Mouse (Mus musculus): ENCODE data around the gene Atp10a.
"Not testable (repeated sequence)": the region's sequence is repeated elsewhere in the genome, so short reads cannot be mapped to it uniquely, and the experiment has no call there.

Atp10a gene

DNA sequence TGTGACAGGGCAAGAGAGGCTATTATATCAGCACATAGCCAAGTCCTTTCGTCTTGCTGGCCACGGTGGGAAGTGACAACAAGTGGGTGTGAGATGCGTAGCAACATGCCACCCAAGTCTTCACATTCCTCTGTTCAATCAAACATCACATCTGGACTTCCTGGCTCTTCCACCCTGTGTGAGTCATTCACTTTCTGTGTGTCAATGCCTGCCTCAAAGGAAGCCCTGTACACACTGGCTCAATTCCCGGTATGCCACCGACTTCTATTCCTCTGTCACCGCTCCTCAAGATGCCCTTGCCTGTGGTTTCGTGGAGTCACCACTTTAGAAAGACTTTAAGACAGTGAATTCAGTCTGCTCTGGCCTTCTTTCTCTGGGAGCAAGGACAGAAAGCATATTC, 144.9 kb downstream of the Atp10a start:
- DNase-seq = peak; percentile 6

DNA sequence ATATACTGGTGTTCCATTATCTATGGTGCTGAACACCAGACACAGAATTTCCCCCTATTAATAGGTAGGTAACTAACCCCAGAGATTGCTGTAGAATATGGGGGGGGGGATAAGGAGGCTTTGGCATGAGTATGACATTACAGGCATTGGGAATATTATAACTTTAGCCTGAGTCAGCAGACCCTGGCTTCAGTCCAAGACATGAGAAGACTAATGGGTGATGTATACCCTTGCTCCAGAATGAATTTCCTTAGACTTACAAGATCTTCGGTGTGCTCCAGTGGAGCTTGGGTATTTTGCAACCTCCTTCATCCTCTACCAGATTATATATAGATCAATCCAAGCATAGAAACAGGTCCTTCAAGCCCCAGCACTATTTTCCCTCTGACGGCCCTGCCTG, 145.8 kb downstream of the Atp10a start:
- no peak for DNase-seq

DNA sequence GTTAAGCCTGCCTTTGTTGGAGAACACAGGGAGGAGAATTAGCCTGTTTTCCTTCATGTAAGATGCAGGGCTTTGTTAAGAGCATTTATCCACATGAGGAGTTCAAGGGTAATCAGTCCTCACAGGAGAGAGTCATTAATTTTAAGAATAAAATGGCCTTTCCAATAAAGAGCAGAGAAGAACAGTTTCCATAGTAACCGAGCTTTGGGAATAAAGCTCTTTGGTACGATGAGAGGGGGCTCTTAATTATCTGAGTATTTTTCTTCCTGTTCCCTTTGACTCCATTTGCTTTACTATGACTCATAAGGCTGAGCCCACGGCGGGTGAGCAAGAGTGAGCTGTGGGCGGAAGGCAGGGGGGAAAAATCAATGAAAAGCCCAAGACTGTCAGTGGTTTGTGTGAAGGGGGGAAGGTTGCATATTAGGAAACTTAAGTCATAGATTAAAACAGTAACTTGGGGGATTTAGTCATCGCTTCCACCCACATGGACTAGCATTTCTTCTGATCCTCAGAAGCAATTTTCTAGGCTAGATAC, 166.2 kb downstream of the Atp10a start:
- DNase-seq = no peak

DNA sequence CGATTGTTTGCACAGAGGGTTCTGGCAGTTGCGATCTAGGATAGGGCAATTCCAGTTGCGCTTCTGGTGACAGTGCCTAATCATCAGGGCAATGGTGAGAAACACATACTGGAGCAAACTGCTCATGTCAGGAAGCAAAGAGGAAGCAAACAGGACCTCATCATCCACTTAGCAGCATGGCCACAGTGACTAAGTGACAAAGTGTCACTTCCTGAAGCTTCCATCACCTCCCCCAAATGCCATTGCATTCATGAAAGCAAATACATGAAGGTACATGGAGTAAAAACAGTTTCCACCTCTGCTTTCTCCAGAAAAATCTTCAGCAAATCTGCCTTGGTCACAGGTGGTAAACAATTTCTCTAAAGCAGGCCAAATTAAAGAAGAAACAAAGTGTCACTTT, 168.7 kb downstream of the Atp10a start:
- no peak for DNase-seq

DNA sequence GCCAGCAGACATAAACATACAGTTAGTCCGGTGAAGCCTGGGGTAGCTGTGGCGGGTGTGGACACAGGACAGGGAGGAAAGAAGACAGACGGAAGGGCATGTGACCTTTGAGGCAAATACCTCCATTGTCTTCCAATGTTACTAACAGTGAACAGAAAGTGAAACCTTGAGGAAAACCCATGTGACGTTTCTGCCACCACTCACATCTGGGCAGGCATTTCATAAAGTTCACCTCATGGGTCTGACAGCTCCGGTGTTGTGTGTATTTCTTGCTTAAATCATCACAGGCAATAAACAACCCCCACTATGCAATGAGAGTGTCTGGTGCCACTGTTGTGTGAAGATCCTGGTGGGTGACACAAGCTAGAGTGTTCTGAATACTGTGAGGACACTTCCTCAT, 173.1 kb downstream of the Atp10a start:
- DNase-seq = peak; percentile 30

GRCm38 (mm10) chr7:58836855-58837606, 181.1 kb downstream of the Atp10a start:
- not testable (repeated sequence) for DNase-seq

DNA sequence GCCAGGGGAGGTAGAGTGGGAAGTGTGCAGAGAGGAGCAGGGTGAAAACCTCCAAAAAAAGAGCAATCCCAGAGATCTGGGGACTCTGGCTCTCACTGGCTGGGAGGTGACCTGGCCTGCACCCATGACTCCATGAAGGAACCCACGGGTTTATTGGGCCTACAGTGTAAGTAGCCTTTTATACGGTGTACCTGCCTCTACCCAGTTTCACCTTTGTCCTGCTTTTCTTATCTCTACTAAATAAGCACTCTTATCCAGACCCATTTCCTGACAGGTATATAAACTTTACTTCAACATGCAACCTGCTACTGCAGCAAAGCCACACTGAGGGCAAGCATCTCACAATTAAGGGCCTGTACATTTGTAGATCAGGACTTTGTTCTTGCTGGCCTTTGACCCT, 184.4 kb downstream of the Atp10a start:
- no peak for DNase-seq

- no peak for DNase-seq
These were observed 185.1 kb downstream of the Atp10a start for GRCm38 (mm10) chr7:58841066-58841465.

DNA sequence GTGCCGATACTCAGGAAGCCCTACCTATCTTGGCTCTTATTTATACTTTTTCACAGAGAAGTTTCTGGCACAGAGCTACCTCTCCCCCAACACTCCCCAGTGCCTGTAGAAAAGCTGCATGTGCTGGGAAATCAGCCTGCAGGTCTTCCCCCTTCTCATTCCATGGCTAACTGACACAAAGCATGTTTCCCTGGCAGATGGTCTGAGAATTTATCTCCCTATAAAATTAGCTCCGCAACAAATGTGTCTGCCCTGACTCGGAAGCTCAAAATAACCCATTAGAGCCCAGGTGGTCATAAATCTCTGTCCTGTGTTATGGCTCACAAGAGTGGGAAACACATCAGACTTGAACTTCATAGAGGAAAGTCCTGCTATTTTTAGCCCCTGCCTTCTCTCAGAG, 186.9 kb downstream of the Atp10a start:
- DNase-seq = no peak

- DNase-seq = peak; percentile 79
These were observed 187.9 kb downstream of the Atp10a start for GRCm38 (mm10) chr7:58843767-58844445.

DNA sequence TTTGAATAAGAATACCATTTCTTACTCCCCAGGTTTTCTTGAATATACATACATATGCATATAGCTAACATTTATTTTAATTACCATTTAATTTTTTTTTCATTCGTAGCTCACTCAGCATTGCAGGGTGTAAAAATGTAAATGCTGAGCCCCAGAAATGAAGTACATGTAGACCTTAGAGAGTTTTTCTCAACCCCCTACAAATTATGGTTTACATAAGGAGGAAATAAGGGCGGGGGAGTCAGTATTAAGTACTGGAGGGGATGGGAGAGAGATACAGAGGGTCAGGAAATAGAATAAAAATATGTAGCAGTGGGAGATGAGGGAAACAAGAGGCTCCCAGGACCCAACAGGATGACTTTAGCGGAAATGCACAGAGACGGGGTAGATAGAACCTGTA, 188.5 kb downstream of the Atp10a start:
- DNase-seq = no peak

- DNase-seq = no peak
These were observed 203.0 kb downstream of the Atp10a start for GRCm38 (mm10) chr7:58858921-58859320.

- no peak for DNase-seq
These were observed 207.2 kb downstream of the Atp10a start for GRCm38 (mm10) chr7:58863174-58863573.

DNA sequence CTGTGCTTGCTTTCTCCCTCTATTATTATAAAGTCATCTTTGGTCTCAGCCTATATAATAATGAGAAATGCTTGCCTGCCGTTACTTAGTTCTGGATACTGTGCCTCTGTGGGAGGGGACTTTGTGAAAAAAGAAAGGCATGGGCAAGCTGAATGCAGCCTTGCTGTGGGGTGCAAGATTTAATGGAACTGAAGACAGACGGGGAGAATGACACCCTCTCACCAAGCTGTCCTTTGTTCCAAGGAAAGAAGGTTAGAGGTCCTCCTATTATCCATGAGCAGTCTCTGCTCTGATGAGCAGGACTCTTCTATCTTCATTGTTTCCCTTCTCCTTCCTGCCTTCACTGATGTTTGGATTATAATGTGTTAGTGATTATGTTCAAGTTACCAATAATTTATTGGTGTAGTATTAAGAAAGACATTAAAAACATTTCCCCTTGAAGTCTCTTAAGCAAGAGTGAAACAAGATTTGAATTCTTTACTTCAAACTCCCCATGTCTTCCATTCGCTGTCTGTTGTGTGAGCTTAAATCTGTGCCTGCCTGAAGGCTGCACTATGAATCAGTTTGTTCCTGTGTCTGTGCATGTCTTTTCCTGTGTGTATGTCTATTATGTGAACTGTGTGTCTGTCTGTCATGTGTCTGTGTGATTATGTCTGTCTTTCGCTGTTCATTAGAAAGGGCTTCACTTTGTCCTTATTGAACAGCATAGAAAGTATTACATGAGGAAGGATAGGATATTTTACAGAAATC, 211.1 kb downstream of the Atp10a start:
- DNase-seq = no peak

GRCm38 (mm10) chr7:58870661-58871060, 214.7 kb downstream of the Atp10a start:
- no peak for DNase-seq

- no peak for DNase-seq
These were observed 217.7 kb downstream of the Atp10a start for GRCm38 (mm10) chr7:58873676-58874075.

All from lung, postnatal 36 days (tissue).